Mouse (Mus musculus) myocyte (in vitro differentiated cells): ENCODE data around the gene Zdhhc17.

Experiments
- E2F4 ChIP-seq: IDR thresholded peaks from one replicate; pipeline ENCODE4 v1.6.1; 2011; ENCODE audit warnings: mild to moderate bottlenecking, control low read depth, moderate library complexity; ENCODE audit not compliant: insufficient read depth
- MAX ChIP-seq: IDR thresholded peaks from one replicate; pipeline ENCODE4 v1.6.1; 2011; ENCODE audit warnings: low read depth, mild to moderate bottlenecking, control low read depth
- MYOD1 ChIP-seq, 3 experiments: IDR thresholded peaks; one replicate each; pipeline ENCODE4 v1.6.1; 2011; ENCODE audit warnings: control low read depth in 2 of 3, low read depth in 2 of 3, mild to moderate bottlenecking in 2 of 3, moderate library complexity in 1 of 3; ENCODE audit not compliant: insufficient read length in 2 of 3, control insufficient read depth in 1 of 3
- MYOG ChIP-seq, 3 experiments: IDR thresholded peaks; one replicate each; pipeline ENCODE4 v1.6.1; 2011; ENCODE audit warnings: control low read depth in 2 of 3, low read depth in 2 of 3, mild to moderate bottlenecking in 2 of 3; ENCODE audit not compliant: insufficient read length in 2 of 3, control insufficient read depth in 1 of 3, insufficient read depth in 1 of 3
- POLR2A ChIP-seq: IDR thresholded peaks from one replicate; pipeline ENCODE4 v1.6.1; 2011; ENCODE audit warnings: low read depth, mild to moderate bottlenecking, control low read depth, moderate library complexity; ENCODE audit not compliant: insufficient read length
- POLR2AphosphoS2 ChIP-seq: IDR thresholded peaks from one replicate; pipeline ENCODE4 v1.6.1; 2011; ENCODE audit warnings: low read depth, control low read depth; ENCODE audit not compliant: insufficient read length
- REST ChIP-seq: IDR thresholded peaks from one replicate; pipeline ENCODE4 v1.6.1; 2011; ENCODE audit warnings: mild to moderate bottlenecking, control low read depth, moderate library complexity; ENCODE audit not compliant: insufficient read depth, insufficient read length
- TCF12 ChIP-seq: IDR thresholded peaks from one replicate; pipeline ENCODE4 v1.6.1; 2011; ENCODE audit warnings: mild to moderate bottlenecking, control low read depth; ENCODE audit not compliant: poor library complexity, insufficient read depth, severe bottlenecking

- no peak for TF ChIP-seq E2F4
- no peak for TF ChIP-seq POLR2A
- TF ChIP-seq MAX = no peak
- no peak for TF ChIP-seq TCF12
- TF ChIP-seq MYOD1 (IDR thresholded peaks at IDR 0.05; ENCODE audit: control insufficient read depth in 1 of 3, insufficient read length in 2 of 3, low read depth in 2 of 3) = no peak
- no peak for TF ChIP-seq REST
- no peak for TF ChIP-seq MYOG (IDR thresholded peaks at IDR 0.05; ENCODE audit: control insufficient read depth in 1 of 3, insufficient read depth in 1 of 3, insufficient read length in 2 of 3, low read depth in 2 of 3)
- no peak for TF ChIP-seq POLR2AphosphoS2
Observed at GRCm38 (mm10) chr10:111030845-111031244, 20.9 kb upstream of the Zdhhc17 start.
